Mouse (Mus musculus): ENCODE data around the gene Gapvd1. TPM values are rescaled to one million over a fixed set of nuclear protein-coding genes. Genes with fewer than 3 reads are reported as not detected.

Gene Gapvd1
- total and polyA plus RNA-seq, 3 experiments: 62.4 to 174 (median 96.7) TPM

- TF ChIP-seq BHLHE40 (IDR thresholded peaks at IDR 0.05; ENCODE audit: borderline replicate concordance, low read depth, low read length) (no peak), NELFE (IDR thresholded peaks at IDR 0.05; ENCODE audit: low read depth, low read length) (peak; percentile 69), SIN3A (IDR thresholded peaks at IDR 0.05; ENCODE audit: low read length) (0 out of 2 replicates have a peak, but pooled peaks have one; percentile 66), USF2 (IDR thresholded peaks at IDR 0.05; ENCODE audit: borderline replicate concordance in 1 of 2, insufficient read depth in 1 of 2, low read depth in 1 of 2, low read length in 2 of 2) (no peak), ELF1 (IDR thresholded peaks at IDR 0.05; ENCODE audit: low read depth, low read length) (peak; percentile 63)
Observed at GRCm38 (mm10) chr2:34753811-34754550, 1.1 kb downstream of the Gapvd1 start (continued).

- no peaks in the 10 kb centered on the region for H3K9me3 ChIP-seq (replicated peaks; ENCODE audit: insufficient read depth, low read length)
- TF ChIP-seq ETS1 (IDR thresholded peaks at IDR 0.05; ENCODE audit: low read depth, low read length) (peak; percentile 77), BHLHE40 (IDR thresholded peaks at IDR 0.05; ENCODE audit: borderline replicate concordance, low read depth, low read length) (no peak), NELFE (IDR thresholded peaks at IDR 0.05; ENCODE audit: low read depth, low read length) (no peak), RAD21 (IDR thresholded peaks at IDR 0.05; ENCODE audit: low read depth, low read length) (no peak), TCF12 (IDR thresholded peaks at IDR 0.05; ENCODE audit: low read depth, low read length) (peak; percentile 50; the same call in 1 of the 2 replicates), E2F4 (IDR thresholded peaks at IDR 0.05; ENCODE audit: borderline replicate concordance, low read depth, low read length) (no peak), GATA1 (IDR thresholded peaks at IDR 0.05; ENCODE audit: low read depth, low read length) (0 out of 2 replicates have a peak, but pooled peaks have one; percentile 47), POLR2A (IDR thresholded peaks at IDR 0.05; ENCODE audit: control insufficient read depth in 1 of 2, insufficient read depth in 1 of 2, low read depth in 1 of 2, low read length in 2 of 2, poor library complexity in 1 of 2) (no peak), ZNF384 (IDR thresholded peaks at IDR 0.05; ENCODE audit: low read depth, low read length) (no peak), MAFK (IDR thresholded peaks at IDR 0.05; ENCODE audit: borderline replicate concordance, low read depth, low read length) (no peak), CTCF (IDR thresholded peaks at IDR 0.05 in 2 of 3, conservative IDR thresholded peaks at IDR 0.05 in 1 of 3; ENCODE audit: control insufficient read depth in 1 of 3, insufficient read depth in 1 of 3, low read depth in 2 of 3, low read length in 3 of 3, poor library complexity in 1 of 3, severe bottlenecking in 1 of 3) (no peak), CHD2 (IDR thresholded peaks at IDR 0.05; ENCODE audit: low read length) (no peak), EP300 (IDR thresholded peaks at IDR 0.05; ENCODE audit: low read depth in 1 of 2, low read length in 2 of 2) (peak in 1 of 2 experiments; percentile 44; a peak in 2 of 4 replicates), ELF1 (IDR thresholded peaks at IDR 0.05; ENCODE audit: low read depth, low read length) (no peak), ZMIZ1 (IDR thresholded peaks at IDR 0.05; ENCODE audit: low read depth, low read length) (no peak), SMC3 (IDR thresholded peaks at IDR 0.05; ENCODE audit: low read depth, low read length) (no peak), KAT2A (conservative IDR thresholded peaks at IDR 0.05; ENCODE audit: low read depth, low read length) (no peak), USF2 (IDR thresholded peaks at IDR 0.05; ENCODE audit: borderline replicate concordance in 1 of 2, insufficient read depth in 1 of 2, low read depth in 1 of 2, low read length in 2 of 2) (no peak), TBP (IDR thresholded peaks at IDR 0.05; ENCODE audit: low read depth, low read length) (no peak)
Observed at GRCm38 (mm10) chr2:34750245-34750644, 4.8 kb downstream of the Gapvd1 start.

More at GRCm38 (mm10) chr2:34750245-34750644, 4.8 kb downstream of the Gapvd1 start:
- 0 out of 2 replicates have a peak overlapping the region, but pooled peaks have one; percentile 7 for H3K9ac ChIP-seq (ENCODE audit: control insufficient read depth, low read depth, low read length, poor library complexity, severe bottlenecking)
- H3K27me3 ChIP-seq (ENCODE audit: control insufficient read depth in 1 of 2, insufficient read depth in 2 of 2, low read length in 2 of 2): no peaks in the 10 kb centered on the region
- H3K27ac ChIP-seq (ENCODE audit: control insufficient read depth, low read depth, low read length): no peak overlapping the region
- H3K79me2 ChIP-seq (ENCODE audit: control insufficient read depth, insufficient read depth, low read length, poor library complexity): peaks cover 66% of the 10 kb centered on the region
- DNase-seq (ENCODE audit: low read depth, low spot score): peak; percentile 26
- no peak overlapping the region for H3K4me3 ChIP-seq (ENCODE audit: control insufficient read depth in 1 of 2, insufficient read depth in 1 of 2, low read depth in 2 of 2, low read length in 2 of 2)
- H3K4me1 ChIP-seq (ENCODE audit: control insufficient read depth in 1 of 2, insufficient read depth in 2 of 2, low read length in 2 of 2): peaks cover 23 to 37% of the 10 kb centered on the region in 2 experiments
- H3K36me3 ChIP-seq (ENCODE audit: control insufficient read depth in 1 of 2, insufficient read depth in 2 of 2, low read length in 2 of 2): peaks cover 17 to 51% of the 10 kb centered on the region in 2 experiments

Data from MEL (cell line).